Mouse (Mus musculus) hindbrain, embryonic 11.5 days (tissue): ENCODE data around the gene Actn3. TPM values are rescaled to one million over a fixed set of nuclear protein-coding genes. Genes with fewer than 3 reads are reported as not detected.
A peak's percentile ranks its signal among the peaks of the same experiment; 100 is the strongest.

Experiments used
- ATAC-seq: fragments of 200-750 bp; cut with Nextera tagmentation; 2 replicates; pipeline ENCODE4 v1.8.0; 2017; ENCODE audit warnings: mild to moderate bottlenecking, moderate TSS enrichment, moderate library complexity; ENCODE audit not compliant: low FRiP score
- DNase-seq: peaks from one replicate; pipeline ENCODE4 v3.0.0-alpha.2; 2015; ENCODE audit warnings: low spot score
- H3K27ac ChIP-seq: fragments of 300-500 bp; sonication (generic); 2 replicates; pipeline ENCODE4 v1.5.1; 2014; ENCODE audit warnings: mild to moderate bottlenecking, low read depth, low read length
- H3K27me3 ChIP-seq: fragments of 300-500 bp; sonication (generic); 2 replicates; pipeline ENCODE4 v1.6.1; 2014; ENCODE audit warnings: mild to moderate bottlenecking, low read length, moderate library complexity, mixed read lengths; ENCODE audit not compliant: control insufficient read depth, insufficient read depth
- H3K36me3 ChIP-seq: fragments of 300-500 bp; sonication (generic); 2 replicates; pipeline ENCODE4 v1.6.1; 2014; ENCODE audit warnings: mild to moderate bottlenecking, low read length, moderate library complexity, mixed read lengths; ENCODE audit not compliant: control insufficient read depth, insufficient read depth
- H3K4me1 ChIP-seq: fragments of 300-500 bp; sonication (generic); replicated peaks from 2 replicates; pipeline ENCODE4 v1.6.1; 2014; ENCODE audit warnings: low read length, mixed read lengths; ENCODE audit not compliant: control insufficient read depth, insufficient read depth
- H3K4me2 ChIP-seq: fragments of 300-500 bp; sonication (generic); replicated peaks from 2 replicates; pipeline ENCODE4 v1.6.1; 2014; ENCODE audit warnings: mild to moderate bottlenecking, low read depth, low read length
- H3K4me3 ChIP-seq: fragments of 300-500 bp; sonication (generic); 2 replicates; pipeline ENCODE4 v1.5.1; 2014; ENCODE audit warnings: low read depth, low read length
- H3K9ac ChIP-seq: fragments of 300-500 bp; sonication (generic); 2 replicates; pipeline ENCODE4 v1.6.1; 2014; ENCODE audit warnings: low read depth, low read length
- H3K9me3 ChIP-seq: fragments of 300-500 bp; sonication (generic); 2 replicates; pipeline ENCODE4 v1.6.1; 2016; ENCODE audit warnings: low read length; ENCODE audit not compliant: control insufficient read depth
- WGBS: fragments of 180-500 bp; shearing (Covaris S2); extraction: QIAGEN DNeasy Blood & Tissue Kit; methylation state at CpG from one replicate; pipeline ENCODE4 v1.1.7; 2014; 5-methylcytosine and 5-hydroxymethylcytosine counted together
- polyA plus RNA-seq: library from polyadenylated mRNA; unstranded; fragments of >200 nt; fragmentation: Nextera tagmentation; extraction: Ambion mirVana; gene quantifications from 2 replicates; pipeline ENCODE4 v1.2.1, GENCODE M21; 2014

Actn3 gene
- polyA plus RNA-seq, 1 experiment from 2014 or later: 1.4 TPM

DNA sequence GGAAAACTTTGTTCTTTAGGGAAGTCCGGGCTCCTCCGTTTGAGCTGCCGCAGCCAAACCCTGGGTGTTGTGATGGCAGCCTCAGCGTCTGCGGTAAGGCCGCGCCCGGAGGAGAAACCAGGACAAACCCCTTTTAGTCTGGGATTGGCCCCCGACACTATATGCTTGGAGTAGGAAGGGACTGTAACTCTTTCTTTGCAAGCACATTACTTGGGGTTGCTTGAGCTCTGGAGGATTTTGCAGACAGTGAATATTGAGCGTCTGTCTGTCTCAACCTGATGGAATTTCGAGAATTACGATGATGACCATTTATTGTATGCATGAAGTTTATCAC, 65.8 kb downstream of the Actn3 start:
- 5% methylated on average over 12 of the region's 12 CpGs for whole genome bisulfite sequencing

More for the DNA sequence above, 65.8 kb downstream of the Actn3 start:
- Histone ChIP-seq H3K4me2 (peak overlapping the region; percentile 19), H3K4me1 (no peaks in the 10 kb centered on the region), H3K9ac (peak overlapping the region; percentile 61), H3K27me3 (no peaks in the 10 kb centered on the region), H3K9me3 (no peaks in the 10 kb centered on the region), H3K27ac (peak overlapping the region; percentile 63), H3K4me3 (peak overlapping the region; percentile 86), H3K36me3 (no peaks in the 10 kb centered on the region)
- no peak for DNase-seq
- ATAC-seq: peak; percentile 47

Other genes with a start within 250 kb of the Actn3 start
- 2.7 and 4.9 TPM in 2 replicates for gene Gm960, start 179.2 kb downstream of the Actn3 start, polyA plus RNA-seq
- 17.4 and 18.7 TPM in 2 replicates for gene Sptbn2, start 166.7 kb downstream of the Actn3 start, polyA plus RNA-seq
- gene Rbm4b, start 121.4 kb downstream of the Actn3 start, polyA plus RNA-seq: 146 and 154 TPM in 2 replicates
- gene Rbm4, start 84.0 kb downstream of the Actn3 start, polyA plus RNA-seq: 107 and 117 TPM in 2 replicates
- 22.4 and 37.1 TPM in 2 replicates for gene Gm21992, start 66.3 kb downstream of the Actn3 start, polyA plus RNA-seq
- 92.9 and 98.4 TPM in 2 replicates for gene Rbm14, start 66.3 kb downstream of the Actn3 start, polyA plus RNA-seq
- gene Ccs, start 38.6 kb downstream of the Actn3 start, polyA plus RNA-seq: 39.1 and 43.7 TPM in 2 replicates
- gene Ccdc87, start 38.5 kb downstream of the Actn3 start, polyA plus RNA-seq: 0.33 and 0.34 TPM in 2 replicates
- gene Ctsf, start 22.8 kb downstream of the Actn3 start, polyA plus RNA-seq: 38.5 and 40.9 TPM in 2 replicates
- 14.1 and 16.3 TPM in 2 replicates for gene Zdhhc24, start 759 bp upstream of the Actn3 start, polyA plus RNA-seq
- gene Bbs1, start 28.7 kb upstream of the Actn3 start, polyA plus RNA-seq: 8.1 and 11.6 TPM in 2 replicates
- 125 and 155 TPM in 2 replicates for gene Dpp3, start 50.4 kb upstream of the Actn3 start, polyA plus RNA-seq
- 1.7 and 3.0 TPM in 2 replicates for gene Peli3, start 65.2 kb upstream of the Actn3 start, polyA plus RNA-seq
- 153 and 158 TPM in 2 replicates for gene Mrpl11, start 84.2 kb upstream of the Actn3 start, polyA plus RNA-seq
- gene Npas4, start 112.4 kb upstream of the Actn3 start, polyA plus RNA-seq: 0.06 and 0.07 TPM in 2 replicates
- 3.8 and 4.1 TPM in 2 replicates for gene Slc29a2, start 146.0 kb upstream of the Actn3 start, polyA plus RNA-seq
- 35.4 and 45.2 TPM in 2 replicates for gene B4gat1, start 160.9 kb upstream of the Actn3 start, polyA plus RNA-seq
- gene AC124502.3, start 161.0 kb upstream of the Actn3 start, polyA plus RNA-seq: 0.73 and 2.3 TPM in 2 replicates
- gene Brms1, start 163.4 kb upstream of the Actn3 start, polyA plus RNA-seq: 62.0 and 66.1 TPM in 2 replicates
- gene Rin1, start 172.6 kb upstream of the Actn3 start, polyA plus RNA-seq: 0.80 and 1.7 TPM in 2 replicates
- 26.8 and 27.9 TPM in 2 replicates for gene Cd248, start 190.2 kb upstream of the Actn3 start, polyA plus RNA-seq
- gene Tmem151a, start 207.6 kb upstream of the Actn3 start, polyA plus RNA-seq: 1.6 and 1.8 TPM in 2 replicates
- 75.6 and 81.3 TPM in 2 replicates for gene Yif1a, start 210.6 kb upstream of the Actn3 start, polyA plus RNA-seq
- 126 and 128 TPM in 2 replicates for gene Cnih2, start 220.6 kb upstream of the Actn3 start, polyA plus RNA-seq
- 217 and 230 TPM in 2 replicates for gene Rab1b, start 229.2 kb upstream of the Actn3 start, polyA plus RNA-seq
- gene Klc2, start 240.7 kb upstream of the Actn3 start, polyA plus RNA-seq: 34.6 and 36.5 TPM in 2 replicates